Mouse (Mus musculus) liver, embryonic 14.5 days (tissue): Measurements from ENCODE around the gene Ralgps1. TPM values are rescaled to one million over a fixed set of nuclear protein-coding genes. Genes with fewer than 3 reads are reported as not detected.

Experiments used
- ATAC-seq: fragments of 200-750 bp; cut with Nextera tagmentation; 2 replicates; pipeline ENCODE4 v1.8.0; 2017; ENCODE audit warnings: moderate number of reproducible peaks, mild to moderate bottlenecking, moderate library complexity; ENCODE audit not compliant: insufficient read depth
- DNase-seq, 3 experiments: peaks; one replicate each; pipeline ENCODE4 v3.0.0-alpha.2; 2012 to 2013; ENCODE audit warnings: low read depth in 3 of 3, low spot score in 3 of 3
- H3K27ac ChIP-seq: fragments of 300-500 bp; sonication (generic); 2 replicates; pipeline ENCODE4 v1.5.1; 2014; ENCODE audit warnings: moderate library complexity, mild to moderate bottlenecking, control low read depth, inconsistent platforms
- H3K27me3 ChIP-seq: fragments of 300-500 bp; sonication (generic); 2 replicates; pipeline ENCODE4 v1.6.1; 2014; ENCODE audit warnings: mild to moderate bottlenecking, low read length, moderate library complexity; ENCODE audit not compliant: control insufficient read depth, insufficient read depth
- H3K36me3 ChIP-seq: fragments of 300-500 bp; sonication (generic); replicated peaks from 2 replicates; pipeline ENCODE4 v1.6.1; 2014; ENCODE audit warnings: low read depth; ENCODE audit not compliant: control insufficient read depth, insufficient read depth
- H3K4me1 ChIP-seq, 2 experiments: fragments of 200-500 bp in 1 of 2; fragments of 300-500 bp in 1 of 2; sonication (generic) in 1 of 2; replicated peaks; 2 replicates each; pipeline ENCODE4 v1.6.1; 2012 to 2014; ENCODE audit warnings: antibody characterized with exemption in 1 of 2, inconsistent platforms in 1 of 2, low read length in 1 of 2; ENCODE audit not compliant: control insufficient read depth in 2 of 2, insufficient read depth in 2 of 2
- H3K4me2 ChIP-seq: fragments of 300-500 bp; sonication (generic); 2 replicates; pipeline ENCODE4 v1.6.1; 2014; ENCODE audit warnings: low read depth, mild to moderate bottlenecking, control low read depth, moderate library complexity
- H3K4me3 ChIP-seq, 2 experiments: fragments of 200-500 bp in 1 of 2; fragments of 300-500 bp in 1 of 2; sonication (generic) in 1 of 2; 2 replicates each; pipeline ENCODE4 v1.5.1; 2012 to 2014; ENCODE audit warnings: low read depth in 2 of 2, low read length in 2 of 2, mild to moderate bottlenecking in 2 of 2, control low read depth in 1 of 2, inconsistent platforms in 1 of 2, moderate library complexity in 1 of 2; ENCODE audit not compliant: insufficient read depth in 1 of 2
- H3K9ac ChIP-seq: fragments of 300-500 bp; sonication (generic); replicated peaks from 2 replicates; pipeline ENCODE4 v1.6.1; 2014; ENCODE audit warnings: mild to moderate bottlenecking, control low read depth, moderate library complexity
- H3K9me3 ChIP-seq: fragments of 300-500 bp; sonication (generic); 2 replicates; pipeline ENCODE4 v1.6.1; 2016; ENCODE audit warnings: low read length, mixed read lengths; ENCODE audit not compliant: control insufficient read depth
- CTCF ChIP-seq: IDR thresholded peaks from 2 replicates; pipeline ENCODE4 v1.5.1; 2016; ENCODE audit warnings: antibody characterized with exemption, low read depth, control low read depth
- EP300 ChIP-seq: IDR thresholded peaks from 2 replicates; pipeline ENCODE4 v1.6.1; 2016; ENCODE audit warnings: antibody characterized with exemption, low read depth
- WGBS: fragments of 180-500 bp; shearing (Covaris S2); extraction: QIAGEN DNeasy Blood & Tissue Kit; methylation state at CpG from one replicate; pipeline ENCODE4 v1.1.7; 2014; ENCODE audit not compliant: insufficient replicate concordance; 5-methylcytosine and 5-hydroxymethylcytosine counted together
- polyA plus RNA-seq, 2 experiments: library from polyadenylated mRNA; depleted of rRNA in 1 of 2; stranded (reverse) in 1 of 2; unstranded in 1 of 2; fragments of >200 nt; fragmentation: Nextera tagmentation in 1 of 2; extraction: Ambion mirVana in 1 of 2; gene quantifications; 2 replicates each; pipeline versions ENCODE4 v1.2.1 to v1.2.3; 2012 to 2014

Gene Ralgps1
- polyA plus RNA-seq, 2 experiments = 0.58 to 0.71 TPM

DNA sequence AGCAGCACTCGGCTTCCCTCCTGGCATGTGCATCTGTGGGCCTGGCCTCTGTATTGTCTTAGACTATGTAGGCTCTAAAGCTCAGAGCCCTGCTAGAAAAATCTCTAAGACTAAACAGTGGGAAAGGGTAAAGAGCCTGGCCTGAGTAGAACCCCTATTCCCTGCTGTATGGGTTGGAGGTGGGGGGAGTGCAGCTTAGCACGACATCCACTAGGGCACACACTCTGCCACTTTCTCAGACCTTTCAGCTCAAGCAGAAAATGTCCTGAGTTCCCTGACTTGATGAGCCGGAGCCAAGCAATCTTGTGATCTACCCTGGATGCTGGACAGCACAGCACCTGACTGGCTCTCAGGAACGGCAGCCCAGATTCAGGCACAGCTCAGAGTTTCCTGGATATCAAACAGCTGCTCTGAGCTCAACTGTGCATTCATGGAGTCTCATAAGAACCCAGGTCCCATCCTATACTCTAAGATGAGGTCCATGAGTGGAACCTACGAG is 215.0 kb downstream of the Ralgps1 start:
- Histone ChIP-seq H3K4me1 (no peaks in the 10 kb centered on the region), H3K36me3 (no peaks in the 10 kb centered on the region), H3K9me3 (no peaks in the 10 kb centered on the region), H3K27ac (no peak overlapping the region), H3K4me3 (no peak overlapping the region), H3K27me3 (no peaks in the 10 kb centered on the region), H3K9ac (no peak overlapping the region), H3K4me2 (no peak overlapping the region)
- 51% methylated on average over 5 of the region's 5 CpGs for WGBS
- DNase-seq (no peak), ATAC-seq (no peak)
- TF ChIP-seq CTCF (no peak), EP300 (no peak)

DNA sequence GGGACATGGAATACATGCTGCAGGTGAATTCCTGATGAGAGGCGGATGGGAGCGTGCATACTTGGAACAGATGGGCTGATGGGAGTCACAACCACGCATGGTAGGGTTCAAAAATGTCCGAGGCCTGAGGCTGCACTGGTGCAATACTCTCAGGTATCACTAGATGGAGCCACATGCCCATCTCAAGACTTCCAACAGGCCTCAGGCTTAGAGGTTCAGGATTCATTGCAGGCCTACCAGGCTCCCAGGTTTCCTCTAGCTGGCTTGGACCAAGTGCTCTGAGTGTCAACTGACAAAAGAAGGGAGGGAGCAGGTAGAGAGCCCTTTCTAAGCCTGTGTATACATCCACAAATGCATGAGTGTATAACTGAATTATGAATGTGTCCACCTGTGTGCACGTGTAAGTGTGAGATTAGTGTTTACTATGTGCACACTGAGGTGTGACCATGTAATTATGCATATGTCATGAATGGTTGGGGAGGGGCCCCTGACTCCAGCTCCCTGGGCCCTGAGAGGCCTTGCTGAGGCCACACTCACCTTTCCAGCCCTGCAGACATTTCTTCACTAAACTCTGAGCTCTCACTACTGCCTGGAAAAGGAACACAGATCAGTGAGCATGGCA is 216.4 kb downstream of the Ralgps1 start:
- peak; percentile 91 for TF ChIP-seq CTCF
- no peak for TF ChIP-seq EP300
- Histone ChIP-seq H3K4me3 (no peak overlapping the region), H3K4me1 (no peaks in the 10 kb centered on the region), H3K27ac (no peak overlapping the region), H3K36me3 (no peaks in the 10 kb centered on the region), H3K9me3 (no peaks in the 10 kb centered on the region), H3K4me2 (no peak overlapping the region), H3K9ac (no peak overlapping the region), H3K27me3 (no peaks in the 10 kb centered on the region)
- peak in 2 of 3 experiments; percentile 28 to 32 for DNase-seq
- WGBS = 25% methylated on average over 5 of the region's 5 CpGs
- no peak for ATAC-seq

DNA sequence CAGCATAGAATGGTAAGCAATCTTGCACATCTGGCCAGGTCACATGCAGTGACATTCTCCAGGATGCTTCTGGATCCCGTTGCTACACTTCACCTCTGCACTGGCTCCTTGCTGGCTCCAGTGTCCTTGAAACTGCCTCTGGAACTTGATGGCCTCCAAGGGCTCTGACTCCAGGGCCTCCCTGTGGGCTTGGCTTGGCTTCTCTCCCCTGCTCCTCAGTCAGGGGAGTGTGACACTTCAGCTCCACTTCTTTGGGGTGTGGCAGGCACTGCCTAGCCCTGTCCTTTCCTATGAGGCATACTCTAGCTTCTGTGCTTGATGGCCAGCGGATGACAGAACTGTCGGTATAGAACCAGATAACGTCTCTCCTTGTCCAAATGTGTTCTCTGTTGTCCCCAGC is 224.3 kb downstream of the Ralgps1 start:
- Histone ChIP-seq H3K9me3 (no peaks in the 10 kb centered on the region), H3K36me3 (no peaks in the 10 kb centered on the region), H3K9ac (no peak overlapping the region), H3K4me3 (no peak overlapping the region), H3K27ac (no peak overlapping the region), H3K27me3 (no peaks in the 10 kb centered on the region), H3K4me1 (no peaks in the 10 kb centered on the region), H3K4me2 (no peak overlapping the region)
- 60% methylated on average over 4 of the region's 4 CpGs for WGBS
- ATAC-seq (no peak), DNase-seq (no peak)
- TF ChIP-seq CTCF = no peak
- TF ChIP-seq EP300 = no peak

DNA sequence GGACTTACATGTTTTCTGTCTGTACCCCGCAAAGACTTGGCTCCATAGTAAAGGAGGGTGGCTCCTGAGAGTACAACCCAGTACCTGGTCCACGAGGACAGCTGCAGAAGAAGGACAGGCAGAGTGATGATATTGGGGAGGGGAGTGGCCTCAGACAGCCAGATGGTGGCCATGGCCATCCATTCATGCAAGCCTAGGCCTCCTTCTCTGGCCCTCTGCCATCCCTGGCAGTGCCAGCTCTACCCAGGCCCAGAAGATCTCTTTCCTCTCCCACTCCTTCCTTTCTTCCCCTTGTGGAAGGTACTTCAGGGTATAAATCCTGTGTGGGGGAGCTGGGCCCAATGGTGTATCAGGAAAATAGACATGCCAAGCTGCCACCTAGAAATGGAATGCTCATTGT is 228.0 kb downstream of the Ralgps1 start:
- Histone ChIP-seq H3K4me1 (no peaks in the 10 kb centered on the region), H3K36me3 (no peaks in the 10 kb centered on the region), H3K9ac (no peak overlapping the region), H3K27ac (no peak overlapping the region), H3K4me2 (no peak overlapping the region), H3K4me3 (no peak overlapping the region), H3K9me3 (no peaks in the 10 kb centered on the region), H3K27me3 (no peaks in the 10 kb centered on the region)
- WGBS = 51% methylated on average over 2 of the region's 2 CpGs
- ATAC-seq = no peak
- no peak for TF ChIP-seq CTCF
- no peak for TF ChIP-seq EP300
- no peak for DNase-seq

DNA sequence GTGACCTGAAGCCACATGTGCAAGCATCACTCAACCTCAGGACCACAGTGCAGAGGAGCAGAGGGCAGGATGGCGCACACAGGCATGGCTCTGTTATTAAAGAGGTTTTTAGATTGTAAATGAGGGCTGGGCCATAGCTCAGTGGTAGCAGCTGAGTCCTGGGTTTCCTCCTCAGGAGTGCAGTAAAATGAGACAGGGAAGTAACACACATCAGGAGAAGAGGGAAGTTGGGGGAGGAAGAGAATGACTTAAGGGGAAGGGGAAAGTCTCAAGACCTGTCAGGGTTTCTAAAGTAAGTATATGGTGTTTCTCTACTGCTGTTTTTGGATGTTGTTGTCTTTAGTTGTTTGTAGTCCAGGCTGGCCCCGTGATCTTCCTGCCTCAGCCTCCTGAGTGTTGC is 232.8 kb downstream of the Ralgps1 start:
- DNase-seq (no peak), ATAC-seq (no peak)
- Histone ChIP-seq H3K4me3 (no peak overlapping the region), H3K27me3 (no peaks in the 10 kb centered on the region; the same call in 1 of the 2 replicates), H3K36me3 (no peaks in the 10 kb centered on the region), H3K4me2 (no peak overlapping the region), H3K27ac (no peak overlapping the region), H3K9ac (no peak overlapping the region), H3K4me1 (no peaks in the 10 kb centered on the region), H3K9me3 (no peaks in the 10 kb centered on the region)
- 47% methylated on average over 2 of the region's 2 CpGs for WGBS
- TF ChIP-seq EP300 (no peak), CTCF (no peak)
